Mouse (Mus musculus) left cerebral cortex, postnatal 14 days (tissue): Measurements from ENCODE around the gene Agr2. TPM values are rescaled to one million over a fixed set of nuclear protein-coding genes. Genes with fewer than 3 reads are reported as not detected.
A peak's percentile ranks its signal among the peaks of the same experiment; 100 is the strongest.

Source experiments
- DNase-seq, 2 experiments: peaks; one replicate each; pipeline ENCODE4 v3.0.0; 2021 to 2022; ENCODE audit warnings: low spot score in 2 of 2, mixed read lengths in 1 of 2
- intact Hi-C: fragments of 180-260 bp; cut with DNase I; formaldehyde crosslinking; loops from one replicate; pipeline ENCODE4 v1.15.1; 2025
- long read RNA-seq, 2 experiments: library from polyadenylated mRNA; stranded (forward); transcript quantifications; one replicate each; pipeline ENCODE4 v2.0.0; 2021
- total RNA-seq, 2 experiments: library from RNA; stranded (reverse); gene quantifications; 2 replicates each; pipeline ENCODE4 v1.2.3; 2021

Gene Agr2
- not detected for total RNA-seq
- long read RNA-seq, experiment 1: 0 reads
- long read RNA-seq, experiment 2, partial matches to known transcripts: 0 of 1 reads
- long read RNA-seq, experiment 2, other reads (novel, unspliced or antisense): 0 of 1 reads

GRCm38 (mm10) chr12:35992711-35993110, at the start of gene Agr2:
Agr2 (plus strand) TSS chr12:35992907.
- no peak for DNase-seq
- intact Hi-C loops: no loop called here

- no peak for DNase-seq
- intact Hi-C loops: no loop called here
These were observed 41.0 kb upstream of the Agr2 start for GRCm38 (mm10) chr12:35951757-35952156.

DNA sequence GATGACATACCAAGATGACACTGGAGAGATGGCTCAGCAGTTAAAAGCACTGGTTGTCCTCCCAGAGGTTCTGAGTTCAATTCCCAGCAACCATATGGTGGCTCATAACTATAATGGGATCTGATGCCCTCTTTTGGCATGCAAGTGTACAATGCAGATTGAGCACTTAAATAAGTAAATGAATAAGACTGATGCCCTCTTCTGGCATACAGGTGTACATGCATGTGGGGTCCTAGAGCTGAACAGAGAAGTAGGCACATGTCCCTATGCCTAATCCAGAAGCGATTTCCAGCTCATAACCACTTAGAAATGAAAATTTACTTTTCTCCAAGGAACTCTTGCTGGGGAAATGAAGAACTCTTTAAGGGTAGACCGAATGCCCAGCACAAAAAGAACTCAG, 35.5 kb upstream of the Agr2 start:
- DNase-seq: peak in 1 of 2 experiments; percentile 9
- intact Hi-C loops: no loop called here

- intact Hi-C loops: no loop called here
- DNase-seq: no peak
These were observed 26.5 kb upstream of the Agr2 start for GRCm38 (mm10) chr12:35966098-35966767.

DNA sequence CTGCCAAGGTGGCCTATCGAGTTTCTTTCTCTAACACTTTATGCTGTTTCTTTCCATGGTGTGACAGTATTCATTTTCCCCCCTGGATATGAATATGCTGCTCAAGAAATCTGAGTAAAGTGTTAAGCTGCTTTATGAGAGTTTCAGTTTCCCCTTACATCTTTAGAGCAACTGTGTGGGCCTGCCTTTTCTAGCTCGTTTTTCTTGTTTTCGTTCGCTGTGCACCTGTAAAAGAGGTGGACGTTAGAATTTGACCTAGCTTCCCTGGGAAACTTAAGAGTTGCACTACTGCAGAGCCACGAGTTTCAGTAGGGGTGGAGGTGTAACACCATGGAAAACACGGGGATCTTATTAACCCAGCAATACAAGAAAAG, 26.0 kb upstream of the Agr2 start:
- intact Hi-C loops: no loop called here
- DNase-seq: no peak

GRCm38 (mm10) chr12:35975898-35976297, 16.8 kb upstream of the Agr2 start:
- DNase-seq: no peak
- intact Hi-C loops: no loop called here

DNA sequence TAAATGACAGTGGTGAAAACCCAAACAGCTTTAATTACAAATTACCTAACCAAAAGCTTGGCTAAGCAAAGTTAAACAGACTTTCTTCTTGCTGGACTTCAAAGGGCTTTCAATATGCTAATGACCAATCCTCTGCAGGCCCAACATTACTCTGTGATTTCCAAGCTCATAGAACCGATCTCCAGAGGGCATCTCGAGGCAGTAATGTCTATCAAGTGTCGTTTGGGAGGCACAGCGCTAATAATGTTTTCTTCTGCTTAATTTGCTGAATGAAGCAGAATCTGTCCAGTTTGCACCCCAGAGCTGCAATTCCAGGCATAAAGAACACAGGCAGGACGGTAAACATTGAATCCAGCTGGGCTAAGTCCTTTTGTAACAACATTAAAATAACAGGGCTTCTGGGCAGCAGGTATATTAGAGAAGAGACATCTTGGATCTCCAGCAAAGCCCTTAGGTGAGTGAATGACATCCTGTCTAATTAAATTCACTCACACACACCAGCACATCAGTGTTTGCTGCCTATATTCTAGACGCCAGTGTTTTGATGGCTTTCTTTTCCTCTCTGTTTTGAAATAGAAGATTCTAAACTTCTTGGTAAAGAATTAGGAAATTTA, 15.0 kb upstream of the Agr2 start:
- DNase-seq: no peak
- intact Hi-C loops: no loop called here

GRCm38 (mm10) chr12:35979625-35980024, 13.1 kb upstream of the Agr2 start:
- intact Hi-C loops: no loop called here
- no peak for DNase-seq

- intact Hi-C loops: no loop called here
- DNase-seq: no peak
These were observed 10.9 kb upstream of the Agr2 start for GRCm38 (mm10) chr12:35981732-35982360.

DNA sequence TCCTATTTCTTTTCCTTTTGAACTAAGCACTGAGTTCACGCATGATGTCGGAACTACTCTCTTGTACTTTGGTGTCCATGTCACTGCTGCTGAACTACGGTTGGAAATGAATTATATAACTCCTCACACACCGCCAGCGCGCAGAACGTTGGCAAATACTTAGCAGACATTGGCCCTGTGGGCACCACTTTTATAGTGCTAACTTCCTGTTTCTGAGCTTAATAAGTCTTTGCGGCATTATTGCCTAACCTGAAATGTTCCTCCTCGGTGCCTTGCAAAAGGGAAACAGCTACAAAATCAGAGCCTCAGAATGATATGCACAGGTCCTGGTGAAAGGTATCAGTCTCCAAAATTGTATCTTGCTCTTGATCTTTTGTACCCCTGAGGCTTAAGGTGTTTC, 9.2 kb upstream of the Agr2 start:
- DNase-seq: no peak
- intact Hi-C loops: no loop called here

DNA sequence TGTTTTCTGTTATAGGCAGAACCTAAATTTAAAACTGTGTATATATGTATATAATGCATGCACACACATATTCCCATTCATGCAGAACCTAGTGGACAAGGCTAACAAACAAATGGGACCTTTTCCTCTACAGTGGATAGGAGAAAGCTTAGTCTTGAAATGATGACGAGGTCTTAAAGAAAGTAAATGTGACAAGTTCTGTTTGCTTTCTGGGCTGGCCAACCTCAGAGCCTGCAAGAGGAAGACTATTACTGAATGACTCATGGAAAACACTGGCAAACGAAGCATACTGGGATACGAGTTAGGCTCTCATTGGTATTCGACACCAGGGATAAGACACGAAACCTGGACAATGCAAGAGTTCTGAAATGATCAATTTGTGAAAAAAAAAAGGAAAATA, 8.0 kb upstream of the Agr2 start:
- DNase-seq: no peak
- intact Hi-C loops: no loop called here

DNA sequence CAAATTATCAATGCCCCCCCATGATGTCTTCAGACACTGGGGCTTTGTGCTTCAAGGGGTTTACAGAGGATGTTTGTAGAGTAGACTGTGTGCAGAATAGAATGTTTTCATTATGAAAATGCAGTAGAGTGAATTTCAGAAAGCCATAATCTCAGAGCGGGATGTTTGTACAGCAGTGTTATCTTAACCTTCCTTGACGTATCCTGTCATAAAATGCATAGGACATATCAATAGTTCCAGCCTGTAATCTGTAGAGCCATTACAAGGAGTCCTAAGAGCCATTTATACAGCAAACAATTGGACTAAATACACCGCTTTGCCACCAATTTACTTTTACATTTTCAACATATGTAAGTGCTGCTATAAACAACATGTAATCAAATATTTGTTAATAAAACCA, 876 bp downstream of the Agr2 start:
- no peak for DNase-seq

GRCm38 (mm10) chr12:35994098-35994497, 1.4 kb downstream of the Agr2 start:
- intact Hi-C loops: no loop called here
- no peak for DNase-seq

More for the DNA sequence above, 876 bp downstream of the Agr2 start:
- intact Hi-C loops: no loop called here

DNA sequence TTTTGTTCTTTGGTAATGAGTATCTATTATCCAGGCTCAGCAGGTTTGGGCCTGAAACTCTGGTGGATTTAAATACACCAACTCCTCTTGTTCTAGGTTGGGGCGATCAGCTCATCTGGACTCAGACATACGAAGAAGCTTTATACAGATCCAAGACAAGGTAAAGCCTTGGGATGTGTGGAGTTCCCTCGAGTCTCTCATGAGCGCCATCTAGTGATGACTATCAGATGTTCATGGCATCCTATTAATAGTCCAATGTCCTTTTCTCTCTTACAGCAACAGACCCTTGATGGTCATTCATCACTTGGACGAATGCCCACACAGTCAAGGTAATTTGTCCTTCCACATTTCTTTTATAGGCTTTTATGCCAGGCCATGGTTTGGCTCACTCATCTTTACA, 3.1 kb downstream of the Agr2 start:
- intact Hi-C loops: loop anchor here (5.0 kb wide), 2 partner anchors 47 to 98 kb away; partner anchors contain the start of gene Tspan13
- DNase-seq: peak in 1 of 2 experiments; percentile 38

GRCm38 (mm10) chr12:36004714-36005113, 12.0 kb downstream of the Agr2 start:
- intact Hi-C loops: no loop called here
- DNase-seq: no peak

DNA sequence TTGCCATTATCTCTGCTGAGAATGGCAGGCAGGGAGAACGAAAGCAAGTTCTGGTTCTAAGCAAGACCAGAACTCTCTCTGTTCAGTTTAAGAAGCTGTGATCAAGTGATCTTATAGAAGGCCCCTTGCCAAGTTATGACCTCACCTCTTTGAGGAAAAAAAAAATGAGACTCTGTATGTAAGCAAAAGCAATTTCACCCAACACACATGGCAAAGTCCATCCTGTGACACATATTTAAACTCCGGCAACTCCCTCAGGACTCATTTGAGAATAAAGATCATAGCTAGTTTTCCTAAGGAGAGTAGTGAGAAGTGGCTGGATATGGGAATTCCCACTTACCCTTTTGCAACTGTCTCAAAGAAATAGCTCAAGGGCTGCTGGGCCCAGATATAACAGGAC, 14.9 kb downstream of the Agr2 start:
- intact Hi-C loops: no loop called here

DNA sequence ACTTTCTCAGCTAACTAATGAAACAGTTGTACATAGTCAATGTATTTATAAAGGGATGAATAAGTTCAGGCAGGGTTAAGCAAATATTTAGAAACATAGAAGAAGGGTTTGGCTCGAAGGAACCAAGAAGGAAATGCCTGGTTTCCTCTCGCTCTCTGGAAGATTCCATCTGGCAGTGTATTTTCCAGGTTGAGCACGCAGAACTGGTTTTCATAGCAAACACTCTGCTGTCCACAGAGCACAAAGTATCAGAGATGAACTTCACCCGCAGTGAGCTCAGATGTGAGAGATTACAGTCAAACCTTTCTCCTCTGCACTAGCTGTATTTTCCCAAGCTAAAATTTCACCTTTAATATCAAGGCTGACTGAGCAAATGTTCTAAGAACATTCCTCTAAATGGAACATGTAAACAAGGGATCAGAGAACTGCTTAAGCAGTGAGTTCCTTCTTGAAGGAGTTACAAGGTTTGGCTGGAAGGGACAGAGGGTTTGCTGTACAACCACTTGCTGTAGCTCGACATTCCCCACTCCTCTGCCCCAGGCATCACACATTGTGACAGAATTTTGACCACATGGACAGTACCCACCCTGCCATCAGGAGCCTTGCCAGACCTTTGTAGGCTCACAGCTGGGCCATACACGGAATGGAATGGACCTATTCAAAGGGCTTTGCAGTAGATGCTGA, 15.8 kb downstream of the Agr2 start:
- intact Hi-C loops: no loop called here
- no peak for DNase-seq

More for the DNA sequence above, 14.9 kb downstream of the Agr2 start:
- DNase-seq: no peak

DNA sequence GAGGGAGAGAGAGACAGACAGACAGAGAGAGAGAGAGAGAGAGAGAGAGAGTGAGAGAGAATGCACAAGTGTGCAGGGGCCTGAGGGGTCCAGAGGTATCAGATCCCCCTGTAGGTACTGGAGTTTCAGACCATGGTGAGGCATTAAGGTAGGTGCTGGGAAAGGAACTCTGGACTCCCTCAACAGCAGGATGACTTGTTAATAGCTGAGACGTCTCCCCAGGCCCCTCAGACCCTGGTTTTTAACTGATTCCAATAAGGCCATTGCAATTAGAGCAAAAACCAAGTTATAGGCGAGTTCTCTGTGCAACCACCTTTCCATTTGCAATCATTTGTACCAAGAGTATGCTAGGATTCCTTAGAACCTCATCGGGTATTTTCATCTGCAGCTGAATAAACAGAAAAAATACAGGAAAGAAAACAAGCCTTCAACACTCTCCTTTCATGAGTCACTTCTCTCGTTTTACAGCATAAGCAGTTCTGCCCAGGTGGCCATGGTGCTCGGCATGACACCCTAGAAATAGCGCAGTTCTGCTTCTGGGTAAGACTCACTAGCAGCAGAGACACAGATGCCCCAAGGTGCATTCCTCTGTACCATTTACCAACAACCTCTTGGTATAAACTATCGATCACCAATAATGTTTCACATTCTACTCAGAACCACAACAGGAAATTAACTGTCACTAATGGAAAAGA, 20.7 kb downstream of the Agr2 start:
- DNase-seq: no peak
- intact Hi-C loops: no loop called here

DNA sequence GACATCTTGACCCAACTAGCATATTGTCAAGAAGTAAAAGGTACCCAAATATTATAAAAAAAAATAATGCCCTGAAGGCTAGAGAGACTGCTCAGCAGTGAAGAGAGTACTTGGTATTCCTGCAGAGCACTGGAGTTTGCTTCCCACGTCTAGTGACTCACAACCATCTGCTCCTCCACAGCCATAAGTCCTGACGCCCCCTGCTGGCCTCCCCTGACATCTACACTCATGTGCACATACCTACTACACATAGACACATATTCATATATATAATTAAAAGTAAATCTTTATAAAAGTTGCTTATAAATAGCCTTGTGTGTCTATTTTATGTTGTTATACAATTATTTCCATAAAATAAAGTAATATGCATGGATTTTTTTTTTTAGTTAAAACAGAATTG, 25.1 kb downstream of the Agr2 start:
- no peak for DNase-seq
- intact Hi-C loops: no loop called here

GRCm38 (mm10) chr12:36019572-36019971, 26.9 kb downstream of the Agr2 start:
- DNase-seq: no peak

More at GRCm38 (mm10) chr12:36019572-36019971, 26.9 kb downstream of the Agr2 start:
- intact Hi-C loops: no loop called here
